Mouse (Mus musculus): ENCODE results near the gene Slu7. TPM values are rescaled to one million over a fixed set of nuclear protein-coding genes. Genes with fewer than 3 reads are reported as not detected.

Slu7 gene
- total RNA-seq, 2 experiments from 2014 or later, result 27.5 to 66.0 TPM

- ATAC-seq (replicated peaks; ENCODE audit: poor library complexity), result no peak
These were observed 16.3 kb upstream of the Slu7 start for GRCm38 (mm10) chr11:43417201-43417600.

- ATAC-seq (replicated peaks; ENCODE audit: poor library complexity), result peak; percentile 25; the same call in 1 of the 2 replicates
These were observed 9.2 kb upstream of the Slu7 start for GRCm38 (mm10) chr11:43424386-43424785.

DNA sequence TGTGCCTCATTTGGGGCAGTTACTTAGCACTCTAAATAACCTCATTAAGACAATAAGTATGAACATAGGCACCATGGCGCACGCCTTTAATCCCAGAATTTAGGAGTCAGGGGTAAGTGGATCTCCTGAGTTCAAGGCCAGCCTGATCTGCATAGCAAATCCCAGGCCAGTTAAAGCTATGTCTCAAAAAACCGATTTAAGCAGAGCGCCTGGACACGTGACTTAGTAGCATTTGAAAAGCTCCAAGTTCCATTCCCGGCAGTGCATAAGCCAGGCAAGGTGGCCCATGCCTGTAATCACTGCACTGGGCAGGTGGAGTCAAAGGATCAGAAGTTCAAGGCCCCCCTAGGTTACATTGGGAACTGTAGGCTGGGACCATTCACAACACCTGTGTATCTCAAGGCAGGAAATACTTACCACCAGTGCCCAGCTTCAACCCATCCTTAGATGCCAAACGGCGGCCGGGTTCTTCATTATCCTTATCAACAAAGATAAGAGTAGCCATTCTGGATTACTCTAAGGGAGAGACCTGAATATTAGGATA, 8.3 kb upstream of the Slu7 start:
- ATAC-seq (replicated peaks; ENCODE audit: poor library complexity), result no peak

DNA sequence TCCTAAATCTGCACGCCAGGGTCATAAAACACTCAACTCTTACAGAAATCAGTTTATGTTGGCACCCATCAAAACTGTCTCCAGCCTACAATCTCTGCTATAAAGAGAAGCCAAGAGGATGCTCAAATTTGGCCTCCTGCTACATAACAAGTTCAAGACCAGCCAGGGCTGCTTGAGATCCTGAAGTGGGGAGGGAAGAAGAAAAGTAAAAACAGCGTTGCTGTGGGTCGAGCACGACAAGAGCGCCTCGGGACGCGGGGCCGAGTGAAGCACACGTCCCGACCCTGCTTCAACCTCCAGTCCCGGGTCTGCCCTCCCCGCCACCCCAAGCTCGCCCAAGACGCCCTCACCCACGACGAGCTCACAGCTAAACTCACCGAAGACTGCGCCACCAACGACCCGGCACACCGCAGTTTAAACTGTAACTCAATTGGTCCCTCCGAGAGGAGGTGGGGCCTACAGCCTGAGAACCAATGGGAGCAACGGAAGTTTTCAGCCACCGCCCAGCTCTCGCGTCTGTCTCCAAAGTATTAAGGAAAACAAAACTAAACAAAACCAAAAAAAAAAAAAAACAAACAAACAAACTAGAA, 7.6 kb upstream of the Slu7 start, which contains the start of gene Pttg1:
Pttg1 (minus strand) TSS at position 428 of the 590 bp plus-strand sequence.
- peak; percentile 99 for ATAC-seq (replicated peaks; ENCODE audit: poor library complexity)

- ATAC-seq (replicated peaks; ENCODE audit: poor library complexity), result peak; percentile 25; the same call in 1 of the 2 replicates
These were observed 7.1 kb upstream of the Slu7 start for GRCm38 (mm10) chr11:43426414-43426884.

GRCm38 (mm10) chr11:43434024-43434407, 472 bp downstream of the Slu7 start:
- peak; percentile 43 for ATAC-seq (replicated peaks; ENCODE audit: poor library complexity)

GRCm38 (mm10) chr11:43441121-43441520, 7.6 kb downstream of the Slu7 start:
- no peak for ATAC-seq (replicated peaks; ENCODE audit: poor library complexity)

- no peak for ATAC-seq (replicated peaks; ENCODE audit: poor library complexity)
These were observed 9.6 kb downstream of the Slu7 start for GRCm38 (mm10) chr11:43443183-43443582.

- no peak for ATAC-seq (replicated peaks; ENCODE audit: poor library complexity)
These were observed 16.4 kb downstream of the Slu7 start for GRCm38 (mm10) chr11:43449916-43450315.

- peak; percentile 94 for ATAC-seq (replicated peaks; ENCODE audit: poor library complexity)
These were observed 17.8 kb downstream of the Slu7 start for GRCm38 (mm10) chr11:43451322-43451721.

- ATAC-seq (replicated peaks; ENCODE audit: poor library complexity), result no peak
These were observed 18.7 kb downstream of the Slu7 start for GRCm38 (mm10) chr11:43452266-43452665.

GRCm38 (mm10) chr11:43463204-43463603, 29.7 kb downstream of the Slu7 start:
- no peak for ATAC-seq (replicated peaks; ENCODE audit: poor library complexity)

- ATAC-seq (replicated peaks; ENCODE audit: poor library complexity), result no peak
These were observed 36.6 kb downstream of the Slu7 start for GRCm38 (mm10) chr11:43470118-43470517.

- ATAC-seq (replicated peaks; ENCODE audit: poor library complexity), result no peak
These were observed 37.6 kb downstream of the Slu7 start for GRCm38 (mm10) chr11:43470881-43471820.

DNA sequence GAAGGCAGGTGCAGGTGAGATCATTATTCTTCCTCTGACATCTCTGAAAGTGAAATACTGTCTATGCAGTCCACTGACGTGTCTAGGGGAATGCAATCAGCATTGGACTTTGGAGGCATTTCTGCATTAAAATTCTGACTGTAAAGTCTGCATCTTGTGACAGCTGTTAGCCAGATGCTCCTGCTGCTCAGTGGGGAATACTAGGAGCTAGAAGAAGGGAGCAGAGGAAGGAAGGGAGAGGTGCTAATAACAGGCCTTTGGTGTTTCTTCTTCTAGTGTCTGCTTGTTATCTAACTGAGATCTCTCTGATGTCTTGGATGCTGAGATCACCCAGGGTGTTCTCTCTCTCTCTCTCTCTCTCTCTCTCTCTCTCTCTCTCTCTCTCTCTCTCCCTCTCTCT, 39.6 kb downstream of the Slu7 start:
- ATAC-seq (replicated peaks; ENCODE audit: poor library complexity), result no peak

DNA sequence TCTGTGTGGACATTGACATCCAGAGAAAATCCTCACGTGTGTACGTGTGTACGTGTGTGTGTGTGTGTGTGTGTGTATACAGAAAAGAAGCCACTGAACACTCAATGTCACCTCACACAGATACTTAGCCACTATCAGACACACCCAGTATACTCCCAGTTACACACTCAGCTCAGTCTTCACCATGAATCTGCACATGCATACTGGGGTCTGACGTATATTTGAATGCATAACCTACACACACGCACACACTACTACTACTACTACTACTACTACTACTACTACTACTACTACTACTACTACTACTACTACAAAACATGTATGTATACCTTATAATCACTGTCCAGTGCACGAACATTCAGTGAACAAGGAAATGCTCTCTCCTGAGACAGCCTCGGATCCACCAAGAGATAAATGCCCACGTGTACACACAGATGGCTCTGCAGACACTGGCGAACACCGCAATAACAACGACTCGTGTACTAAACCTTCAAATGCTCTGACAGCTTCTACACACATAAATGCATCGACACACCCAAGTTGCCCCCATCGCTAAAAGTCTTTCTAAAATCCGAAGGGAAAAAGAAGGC, 40.2 kb downstream of the Slu7 start:
- ATAC-seq (replicated peaks; ENCODE audit: poor library complexity), result no peak

- ATAC-seq (replicated peaks; ENCODE audit: poor library complexity), result peak; percentile 93
These were observed 40.8 kb downstream of the Slu7 start, which contains the start of gene C1qtnf2 for GRCm38 (mm10) chr11:43474225-43474774. Gene C1qtnf2, plus strand, starts transcription at chr11:43474276.

DNA sequence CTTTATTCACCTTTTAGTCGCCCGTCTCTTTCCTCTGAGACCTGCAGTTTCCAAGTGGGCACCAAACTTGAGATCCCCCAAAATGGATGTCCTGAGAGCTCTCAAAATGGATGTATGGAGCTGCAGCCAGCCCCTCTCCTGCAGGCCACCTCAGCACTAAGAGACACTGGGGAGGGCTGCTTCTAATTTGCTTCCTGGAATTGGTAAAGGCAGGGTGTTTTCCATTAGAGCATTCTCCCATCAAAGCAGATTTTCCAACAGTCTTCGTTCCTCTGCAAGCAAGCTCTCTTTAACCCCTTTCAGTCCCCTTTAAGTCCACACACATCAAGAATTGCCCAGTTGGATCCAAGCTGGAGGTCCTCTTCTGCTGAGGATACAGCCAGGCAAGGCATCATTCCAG, 45.8 kb downstream of the Slu7 start:
- no peak for ATAC-seq (replicated peaks; ENCODE audit: poor library complexity)

- ATAC-seq (replicated peaks; ENCODE audit: poor library complexity), result no peak
These were observed 47.0 kb downstream of the Slu7 start for GRCm38 (mm10) chr11:43480561-43480960.

GRCm38 (mm10) chr11:43481672-43482522, 48.4 kb downstream of the Slu7 start:
- no peak for ATAC-seq (replicated peaks; ENCODE audit: poor library complexity)
